Mouse (Mus musculus): ENCODE data around the gene Ptafr. TPM values are rescaled to one million over a fixed set of nuclear protein-coding genes. Genes with fewer than 3 reads are reported as not detected.

The Ptafr gene
- polyA plus RNA-seq, 1 experiment: 0.22 TPM

DNA sequence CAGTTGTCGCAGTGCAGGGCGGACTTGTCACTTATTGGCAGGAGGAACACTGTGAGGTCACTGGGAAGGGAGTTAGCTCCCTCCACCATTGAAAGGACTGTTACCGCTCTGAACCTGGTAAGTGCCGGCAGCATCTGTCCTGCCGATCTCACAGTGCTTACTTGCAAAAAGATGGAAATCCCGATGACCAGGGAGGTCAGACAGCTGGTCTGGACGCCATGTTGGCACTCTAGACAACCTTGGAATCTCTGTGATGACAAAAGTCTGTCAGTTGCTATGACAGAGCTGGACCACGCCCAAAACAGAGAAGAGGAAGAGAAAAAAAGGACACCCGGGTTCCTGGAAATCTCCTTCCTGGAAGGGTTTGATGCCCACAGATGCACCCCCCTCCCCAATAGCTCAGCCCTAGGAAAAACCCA, 3.5 kb downstream of the Ptafr start:
- TF ChIP-seq EP300 (IDR thresholded peaks at IDR 0.05; ENCODE audit: insufficient read depth, low read depth, low read length): no peak
- no peak for TF ChIP-seq POLR2A (IDR thresholded peaks at IDR 0.05; ENCODE audit: insufficient read depth, low read length)
- TF ChIP-seq CTCF (IDR thresholded peaks at IDR 0.05; ENCODE audit: low read depth, low read length): no peak

DNA sequence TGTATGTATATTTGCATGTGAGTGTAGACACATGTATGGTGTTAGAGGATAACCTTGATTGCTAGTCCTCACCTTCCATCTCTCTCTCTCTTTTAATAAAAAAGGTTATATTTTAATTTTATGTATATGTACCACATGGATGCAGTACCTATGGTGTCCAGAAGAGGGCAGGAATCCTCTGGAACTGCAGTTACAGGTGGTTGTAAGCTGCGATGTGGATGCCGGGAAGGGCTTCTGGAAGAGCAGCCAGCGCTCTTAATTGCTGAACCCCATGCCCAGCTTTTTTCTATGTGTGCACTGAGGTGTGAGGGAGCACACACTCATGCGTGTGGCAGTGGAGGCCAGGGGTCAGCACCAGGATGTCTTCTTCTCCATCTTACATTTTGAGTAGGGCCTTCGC, 5.2 kb downstream of the Ptafr start:
- no peaks in the 10 kb centered on the region for H3K27me3 ChIP-seq (ENCODE audit: control insufficient read depth, insufficient read depth, low read length, poor library complexity, severe bottlenecking)
- H3K36me3 ChIP-seq (ENCODE audit: control insufficient read depth, insufficient read depth, low read length, poor library complexity, severe bottlenecking): no peaks in the 10 kb centered on the region
- no peak overlapping the region for H3K27ac ChIP-seq (ENCODE audit: insufficient read depth, low read length)
- H3K9me3 ChIP-seq (replicated peaks; ENCODE audit: control insufficient read depth, insufficient read depth, low read length, poor library complexity, severe bottlenecking): no peaks in the 10 kb centered on the region
- H3K4me1 ChIP-seq (ENCODE audit: control insufficient read depth, insufficient read depth, low read length): no peaks in the 10 kb centered on the region
- TF ChIP-seq EP300 (IDR thresholded peaks at IDR 0.05; ENCODE audit: insufficient read depth, low read depth, low read length) (no peak), CTCF (IDR thresholded peaks at IDR 0.05; ENCODE audit: low read depth, low read length) (peak; percentile 40)
- no peak overlapping the region for H3K9ac ChIP-seq (ENCODE audit: low read depth, poor library complexity, severe bottlenecking)
- H3K4me3 ChIP-seq (ENCODE audit: low read depth, low read length): no peak overlapping the region

More for the DNA sequence above, 3.5 kb downstream of the Ptafr start:
- Histone ChIP-seq H3K4me3 (ENCODE audit: low read depth, low read length) (no peak overlapping the region), H3K27me3 (ENCODE audit: control insufficient read depth, insufficient read depth, low read length, poor library complexity, severe bottlenecking) (no peaks in the 10 kb centered on the region), H3K36me3 (ENCODE audit: control insufficient read depth, insufficient read depth, low read length, poor library complexity, severe bottlenecking) (no peaks in the 10 kb centered on the region), H3K9me3 (replicated peaks; ENCODE audit: control insufficient read depth, insufficient read depth, low read length, poor library complexity, severe bottlenecking) (no peaks in the 10 kb centered on the region), H3K27ac (ENCODE audit: insufficient read depth, low read length) (no peak overlapping the region), H3K9ac (ENCODE audit: low read depth, poor library complexity, severe bottlenecking) (no peak overlapping the region), H3K4me1 (ENCODE audit: control insufficient read depth, insufficient read depth, low read length) (no peaks in the 10 kb centered on the region)

DNA sequence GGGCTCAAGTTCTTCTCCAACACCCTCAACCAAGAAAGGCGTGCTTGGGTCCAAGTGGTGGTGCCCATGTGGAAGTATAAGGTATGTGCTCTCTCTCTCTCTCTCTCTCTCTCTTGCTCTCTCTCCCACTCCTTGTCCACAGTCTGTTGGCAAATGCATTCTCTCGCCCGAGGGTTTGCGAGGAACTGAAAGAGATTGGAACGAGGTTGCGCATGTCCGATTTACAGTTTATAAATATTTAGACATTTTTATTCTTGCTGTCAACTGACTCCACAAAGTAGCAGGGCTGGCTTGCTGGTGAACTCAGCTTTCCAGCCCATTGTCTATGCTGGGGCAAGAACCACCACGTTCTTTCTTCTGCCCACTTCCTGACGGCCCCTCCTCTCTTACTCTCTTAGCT, 7.3 kb downstream of the Ptafr start:
- Histone ChIP-seq H3K9ac (ENCODE audit: low read depth, poor library complexity, severe bottlenecking) (no peak overlapping the region), H3K27ac (ENCODE audit: insufficient read depth, low read length) (no peak overlapping the region), H3K4me3 (ENCODE audit: low read depth, low read length) (no peak overlapping the region)

DNA sequence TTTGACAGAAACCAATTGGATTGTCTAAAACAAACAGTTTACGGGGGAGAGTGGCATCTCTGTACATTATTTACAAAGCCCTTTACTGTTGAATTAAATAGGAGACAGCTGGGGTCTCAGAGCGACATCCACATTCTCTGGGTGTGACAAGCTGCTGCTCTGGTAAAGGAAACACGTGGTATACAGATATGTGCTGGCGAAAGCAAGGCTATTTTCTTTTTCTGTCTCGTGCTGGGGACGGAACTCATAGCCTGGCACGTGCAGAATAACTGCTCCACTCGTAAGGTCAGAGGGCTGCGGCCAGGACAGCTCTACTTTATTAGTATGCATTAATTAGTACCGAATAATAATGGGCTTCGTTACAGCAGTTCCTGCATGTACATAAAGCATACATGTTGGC, 9.5 kb downstream of the Ptafr start:
- H3K4me1 ChIP-seq (ENCODE audit: control insufficient read depth, insufficient read depth, low read length): no peaks in the 10 kb centered on the region
- H3K9me3 ChIP-seq (replicated peaks; ENCODE audit: control insufficient read depth, insufficient read depth, low read length, poor library complexity, severe bottlenecking): no peaks in the 10 kb centered on the region; the same call in 1 of the 2 replicates
- no peak overlapping the region for H3K27ac ChIP-seq (ENCODE audit: insufficient read depth, low read length)
- no peaks in the 10 kb centered on the region for H3K27me3 ChIP-seq (ENCODE audit: control insufficient read depth, insufficient read depth, low read length, poor library complexity, severe bottlenecking)
- H3K36me3 ChIP-seq (ENCODE audit: control insufficient read depth, insufficient read depth, low read length, poor library complexity, severe bottlenecking): no peaks in the 10 kb centered on the region
- H3K9ac ChIP-seq (ENCODE audit: low read depth, poor library complexity, severe bottlenecking): no peak overlapping the region
- no peak overlapping the region for H3K4me3 ChIP-seq (ENCODE audit: low read depth, low read length)
- no peak for TF ChIP-seq EP300 (IDR thresholded peaks at IDR 0.05; ENCODE audit: insufficient read depth, low read depth, low read length)
- no peak for TF ChIP-seq POLR2A (IDR thresholded peaks at IDR 0.05; ENCODE audit: insufficient read depth, low read length)
- no peak for TF ChIP-seq CTCF (IDR thresholded peaks at IDR 0.05; ENCODE audit: low read depth, low read length)

More for the DNA sequence above, 7.3 kb downstream of the Ptafr start:
- Histone ChIP-seq H3K36me3 (ENCODE audit: control insufficient read depth, insufficient read depth, low read length, poor library complexity, severe bottlenecking) (no peaks in the 10 kb centered on the region), H3K4me1 (ENCODE audit: control insufficient read depth, insufficient read depth, low read length) (no peaks in the 10 kb centered on the region), H3K27me3 (ENCODE audit: control insufficient read depth, insufficient read depth, low read length, poor library complexity, severe bottlenecking) (no peaks in the 10 kb centered on the region), H3K9me3 (replicated peaks; ENCODE audit: control insufficient read depth, insufficient read depth, low read length, poor library complexity, severe bottlenecking) (no peaks in the 10 kb centered on the region)
- no peak for TF ChIP-seq EP300 (IDR thresholded peaks at IDR 0.05; ENCODE audit: insufficient read depth, low read depth, low read length)
- TF ChIP-seq POLR2A (IDR thresholded peaks at IDR 0.05; ENCODE audit: insufficient read depth, low read length): no peak
- no peak for TF ChIP-seq CTCF (IDR thresholded peaks at IDR 0.05; ENCODE audit: low read depth, low read length)

DNA sequence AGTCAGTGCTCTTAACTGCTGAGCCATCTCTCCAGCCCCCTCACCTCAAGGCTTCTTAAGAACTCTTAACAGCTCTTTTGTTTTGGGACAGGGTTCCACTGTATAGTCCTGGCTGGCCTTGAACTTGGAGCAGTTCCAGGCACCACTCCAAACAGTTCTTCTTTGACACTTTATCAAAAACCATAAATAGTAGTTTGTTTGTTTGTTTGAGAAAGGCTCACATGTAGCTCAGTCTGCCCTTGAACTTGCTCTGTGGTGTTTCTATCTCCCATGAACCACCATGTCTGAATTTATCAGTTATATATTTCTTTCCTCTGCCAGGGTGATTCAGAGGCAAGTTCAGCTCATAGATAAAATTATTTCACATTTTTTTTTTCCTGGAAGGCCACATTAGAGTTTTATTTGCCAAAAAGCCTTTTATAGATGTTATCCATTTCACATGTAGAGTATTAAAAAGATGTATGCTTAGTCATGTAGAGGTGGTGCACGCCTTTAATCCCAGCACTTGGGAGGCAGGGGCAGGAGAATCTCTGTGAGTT, 11.0 kb downstream of the Ptafr start:
- no peak overlapping the region for H3K27ac ChIP-seq (ENCODE audit: insufficient read depth, low read length)
- no peaks in the 10 kb centered on the region for H3K27me3 ChIP-seq (ENCODE audit: control insufficient read depth, insufficient read depth, low read length, poor library complexity, severe bottlenecking)
- no peak for TF ChIP-seq CTCF (IDR thresholded peaks at IDR 0.05; ENCODE audit: low read depth, low read length)
- TF ChIP-seq POLR2A (IDR thresholded peaks at IDR 0.05; ENCODE audit: insufficient read depth, low read length): no peak
- TF ChIP-seq EP300 (IDR thresholded peaks at IDR 0.05; ENCODE audit: insufficient read depth, low read depth, low read length): no peak
- H3K9ac ChIP-seq (ENCODE audit: low read depth, poor library complexity, severe bottlenecking): no peak overlapping the region
- no peaks in the 10 kb centered on the region for H3K4me1 ChIP-seq (ENCODE audit: control insufficient read depth, insufficient read depth, low read length)
- H3K36me3 ChIP-seq (ENCODE audit: control insufficient read depth, insufficient read depth, low read length, poor library complexity, severe bottlenecking): no peaks in the 10 kb centered on the region
- no peak overlapping the region for H3K4me3 ChIP-seq (ENCODE audit: low read depth, low read length)
- H3K9me3 ChIP-seq (replicated peaks; ENCODE audit: control insufficient read depth, insufficient read depth, low read length, poor library complexity, severe bottlenecking): no peaks in the 10 kb centered on the region; the same call in 1 of the 2 replicates

DNA sequence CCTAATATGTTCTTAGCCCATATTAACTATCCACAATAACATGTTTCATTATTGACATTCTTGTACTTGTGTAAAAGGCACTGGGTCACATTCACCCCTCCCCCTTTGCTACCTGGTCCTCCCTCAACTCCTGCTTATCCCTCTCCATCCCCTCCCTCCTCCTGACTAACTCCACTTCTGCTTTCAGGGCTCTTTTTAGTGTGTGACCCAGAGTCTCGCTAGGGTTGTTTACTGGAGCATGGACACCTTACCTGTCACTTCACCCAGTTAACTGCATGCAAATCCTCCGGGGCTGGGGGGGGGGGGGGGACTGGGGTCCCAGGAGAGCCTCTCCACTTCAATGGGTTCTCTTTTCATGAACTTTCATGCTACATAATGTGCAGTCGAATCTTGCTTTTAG, 19.9 kb downstream of the Ptafr start:
- TF ChIP-seq POLR2A (IDR thresholded peaks at IDR 0.05; ENCODE audit: insufficient read depth, low read length) (no peak), EP300 (IDR thresholded peaks at IDR 0.05; ENCODE audit: insufficient read depth, low read depth, low read length) (no peak), CTCF (IDR thresholded peaks at IDR 0.05; ENCODE audit: low read depth, low read length) (no peak)
- Histone ChIP-seq H3K36me3 (ENCODE audit: control insufficient read depth, insufficient read depth, low read length, poor library complexity, severe bottlenecking) (no peaks in the 10 kb centered on the region), H3K9me3 (replicated peaks; ENCODE audit: control insufficient read depth, insufficient read depth, low read length, poor library complexity, severe bottlenecking) (no peaks in the 10 kb centered on the region)

More for the DNA sequence above, 19.9 kb downstream of the Ptafr start:
- Histone ChIP-seq H3K9ac (ENCODE audit: low read depth, poor library complexity, severe bottlenecking) (no peak overlapping the region), H3K27ac (ENCODE audit: insufficient read depth, low read length) (no peak overlapping the region), H3K4me1 (ENCODE audit: control insufficient read depth, insufficient read depth, low read length) (no peaks in the 10 kb centered on the region), H3K4me3 (ENCODE audit: low read depth, low read length) (no peak overlapping the region), H3K27me3 (ENCODE audit: control insufficient read depth, insufficient read depth, low read length, poor library complexity, severe bottlenecking) (no peaks in the 10 kb centered on the region)
